Mouse (Mus musculus): Measurements from ENCODE around the gene Atf7. TPM values are rescaled to one million over a fixed set of nuclear protein-coding genes. Genes with fewer than 3 reads are reported as not detected.

The Atf7 gene
- total and polyA plus RNA-seq, 2 experiments from 2014 or later: 13.5 to 15.0 TPM

DNA sequence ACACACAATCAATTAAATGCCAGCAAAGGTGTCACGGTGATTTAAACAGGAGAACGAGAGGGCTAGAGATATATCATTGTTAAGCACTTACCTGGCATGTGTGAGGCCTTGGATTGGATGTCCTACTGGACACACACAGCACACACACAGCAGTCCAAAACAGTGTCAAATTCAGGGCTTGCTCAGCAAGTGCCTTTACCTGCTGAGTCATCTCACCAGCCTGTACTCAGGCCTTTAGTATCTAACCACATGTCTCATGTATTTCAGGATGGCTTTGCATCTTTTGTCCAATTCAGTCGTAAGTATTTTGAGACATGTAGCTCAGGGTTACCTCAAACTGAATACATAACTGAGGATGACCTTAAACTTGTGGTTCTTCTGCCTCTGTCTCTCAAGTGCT lies 25.8 kb upstream of the Atf7 start:
- Histone ChIP-seq H3K4me3 (ENCODE audit: low read length) (no peak overlapping the region), H3K4me2 (ENCODE audit: low read depth, low read length) (no peak overlapping the region), H3K27ac (no peak overlapping the region), H3K4me1 (ENCODE audit: insufficient read depth, low read length) (no peaks in the 10 kb centered on the region), H3K27me3 (ENCODE audit: insufficient read depth, low read length) (no peaks in the 10 kb centered on the region), H3K36me3 (ENCODE audit: insufficient read depth, low read length) (no peaks in the 10 kb centered on the region), H3K9ac (replicated peaks; ENCODE audit: low read length) (no peak overlapping the region), H3K9me3 (ENCODE audit: low read length) (no peaks in the 10 kb centered on the region)
- DNase-seq (ENCODE audit: low spot score) (no peak), ATAC-seq (no peak)
- no peak for TF ChIP-seq CTCF (IDR thresholded peaks at IDR 0.05; ENCODE audit: low read depth)
- WGBS: 84% methylated on average over 3 of the region's 3 CpGs

GRCm38 (mm10) chr15:102635817-102636216 lies 10.6 kb upstream of the Atf7 start:
- no peaks in the 10 kb centered on the region for H3K36me3 ChIP-seq (ENCODE audit: insufficient read depth, low read length)
- no peak overlapping the region for H3K27ac ChIP-seq
- TF ChIP-seq CTCF (IDR thresholded peaks at IDR 0.05; ENCODE audit: low read depth): no peak
- ATAC-seq (no peak), DNase-seq (ENCODE audit: low spot score) (peak; percentile 29)
- no peaks in the 10 kb centered on the region for H3K9me3 ChIP-seq (ENCODE audit: low read length)
- no peak overlapping the region for H3K4me2 ChIP-seq (ENCODE audit: low read depth, low read length)
- no peak overlapping the region for H3K9ac ChIP-seq (replicated peaks; ENCODE audit: low read length)
- H3K4me3 ChIP-seq (ENCODE audit: low read length): no peak overlapping the region
- no peaks in the 10 kb centered on the region for H3K27me3 ChIP-seq (ENCODE audit: insufficient read depth, low read length)
- WGBS: 64% methylated on average over 3 of the region's 3 CpGs
- H3K4me1 ChIP-seq (ENCODE audit: insufficient read depth, low read length): no peaks in the 10 kb centered on the region

- Histone ChIP-seq H3K4me3 (ENCODE audit: low read length) (no peak overlapping the region), H3K4me1 (ENCODE audit: insufficient read depth, low read length) (no peaks in the 10 kb centered on the region), H3K4me2 (ENCODE audit: low read depth, low read length) (no peak overlapping the region), H3K27me3 (ENCODE audit: insufficient read depth, low read length) (no peaks in the 10 kb centered on the region), H3K27ac (no peak overlapping the region), H3K36me3 (ENCODE audit: insufficient read depth, low read length) (no peaks in the 10 kb centered on the region), H3K9ac (replicated peaks; ENCODE audit: low read length) (no peak overlapping the region), H3K9me3 (ENCODE audit: low read length) (no peaks in the 10 kb centered on the region)
- ATAC-seq (no peak), DNase-seq (ENCODE audit: low spot score) (no peak)
- TF ChIP-seq CTCF (IDR thresholded peaks at IDR 0.05; ENCODE audit: low read depth): no peak
- WGBS: 89% methylated on average over 8 of the region's 8 CpGs
These were observed 9.4 kb upstream of the Atf7 start for GRCm38 (mm10) chr15:102634684-102635083.

DNA sequence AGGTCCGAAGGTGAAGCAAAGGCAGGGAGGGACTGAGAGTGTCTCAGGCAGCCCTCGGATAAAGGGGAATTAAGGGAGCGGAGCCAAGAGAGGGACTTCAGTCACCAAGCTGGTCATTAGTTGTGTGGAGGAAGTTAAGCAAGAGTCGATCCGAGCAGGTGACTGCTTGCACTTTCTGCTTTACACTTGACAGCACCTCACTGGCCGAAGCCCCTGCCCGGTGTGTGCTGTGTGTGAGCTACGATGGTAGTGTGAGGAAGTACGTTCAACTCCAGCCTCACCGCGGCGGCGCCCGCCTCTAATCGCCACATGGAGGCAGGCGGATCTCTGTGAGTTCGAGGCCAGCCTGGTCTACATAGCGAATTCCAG lies 407 bp upstream of the Atf7 start:
- no peak for DNase-seq (ENCODE audit: low spot score)
- Histone ChIP-seq H3K36me3 (ENCODE audit: insufficient read depth, low read length) (no peaks in the 10 kb centered on the region), H3K9ac (replicated peaks; ENCODE audit: low read length) (peak overlapping the region; percentile 55), H3K4me2 (ENCODE audit: low read depth, low read length) (peak overlapping the region; percentile 72), H3K9me3 (ENCODE audit: low read length) (no peaks in the 10 kb centered on the region), H3K4me1 (ENCODE audit: insufficient read depth, low read length) (peaks cover 14% of the 10 kb centered on the region), H3K4me3 (ENCODE audit: low read length) (peak overlapping the region; percentile 53), H3K27ac (peak overlapping the region; percentile 90), H3K27me3 (ENCODE audit: insufficient read depth, low read length) (no peaks in the 10 kb centered on the region)
- TF ChIP-seq CTCF (IDR thresholded peaks at IDR 0.05; ENCODE audit: low read depth): no peak
- ATAC-seq: no peak
- WGBS: under 1% methylated on average over 18 of the region's 18 CpGs

GRCm38 (mm10) chr15:102624291-102624969 lies 834 bp downstream of the Atf7 start:
- Histone ChIP-seq H3K9me3 (ENCODE audit: low read length) (no peaks in the 10 kb centered on the region), H3K9ac (replicated peaks; ENCODE audit: low read length) (peak overlapping the region; percentile 55), H3K4me3 (ENCODE audit: low read length) (peak overlapping the region; percentile 53), H3K4me1 (ENCODE audit: insufficient read depth, low read length) (peaks cover 14% of the 10 kb centered on the region), H3K27me3 (ENCODE audit: insufficient read depth, low read length) (no peaks in the 10 kb centered on the region), H3K4me2 (ENCODE audit: low read depth, low read length) (peak overlapping the region; percentile 94), H3K36me3 (ENCODE audit: insufficient read depth, low read length) (no peaks in the 10 kb centered on the region), H3K27ac (peak overlapping the region; percentile 90)
- 3% methylated on average over 17 of the region's 17 CpGs for WGBS
- no peak for TF ChIP-seq CTCF (IDR thresholded peaks at IDR 0.05; ENCODE audit: low read depth)
- no peak for ATAC-seq
- DNase-seq (ENCODE audit: low spot score): peak; percentile 23

GRCm38 (mm10) chr15:102623121-102623520 lies 2.1 kb downstream of the Atf7 start:
- Histone ChIP-seq H3K27me3 (ENCODE audit: insufficient read depth, low read length) (no peaks in the 10 kb centered on the region), H3K4me2 (ENCODE audit: low read depth, low read length) (peak overlapping the region; percentile 38), H3K9me3 (ENCODE audit: low read length) (no peaks in the 10 kb centered on the region), H3K4me3 (ENCODE audit: low read length) (no peak overlapping the region), H3K27ac (no peak overlapping the region), H3K36me3 (ENCODE audit: insufficient read depth, low read length) (no peaks in the 10 kb centered on the region), H3K9ac (replicated peaks; ENCODE audit: low read length) (no peak overlapping the region), H3K4me1 (ENCODE audit: insufficient read depth, low read length) (peaks cover 14% of the 10 kb centered on the region)
- no peak for DNase-seq (ENCODE audit: low spot score)
- 86% methylated on average over 3 of the region's 3 CpGs for WGBS
- no peak for ATAC-seq
- TF ChIP-seq CTCF (IDR thresholded peaks at IDR 0.05; ENCODE audit: low read depth): no peak

DNA sequence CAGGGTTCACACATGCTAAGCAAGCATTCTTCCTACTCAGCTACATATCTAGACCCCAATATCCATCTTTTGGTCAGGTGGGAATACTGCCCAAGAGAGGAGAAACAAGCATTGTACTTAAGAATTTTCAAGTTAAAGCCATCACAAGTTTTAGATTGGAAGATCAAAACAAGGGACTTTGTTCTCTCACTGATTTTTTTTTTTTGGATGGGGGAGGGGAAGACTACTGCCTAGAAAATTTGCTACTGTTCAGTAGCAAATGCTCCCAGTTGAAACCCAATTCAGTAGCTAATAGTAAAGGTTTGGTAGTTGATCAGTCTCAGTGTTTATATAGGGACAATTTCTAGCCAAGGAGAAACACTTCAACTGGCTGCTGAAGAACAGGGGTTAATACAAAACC lies 2.7 kb downstream of the Atf7 start:
- ATAC-seq: no peak
- DNase-seq (ENCODE audit: low spot score): no peak
- no peak overlapping the region for H3K27ac ChIP-seq
- no peak for TF ChIP-seq CTCF (IDR thresholded peaks at IDR 0.05; ENCODE audit: low read depth)
- no peak overlapping the region for H3K4me3 ChIP-seq (ENCODE audit: low read length)
- no peak overlapping the region for H3K4me2 ChIP-seq (ENCODE audit: low read depth, low read length)
- no peaks in the 10 kb centered on the region for H3K27me3 ChIP-seq (ENCODE audit: insufficient read depth, low read length)
- H3K36me3 ChIP-seq (ENCODE audit: insufficient read depth, low read length): no peaks in the 10 kb centered on the region
- H3K9me3 ChIP-seq (ENCODE audit: low read length): no peaks in the 10 kb centered on the region
- H3K4me1 ChIP-seq (ENCODE audit: insufficient read depth, low read length): peaks cover 14% of the 10 kb centered on the region
- no peak overlapping the region for H3K9ac ChIP-seq (replicated peaks; ENCODE audit: low read length)
